Mouse (Mus musculus) CH12.LX (cell line): Measurements from ENCODE around the gene Vmn2r66. TPM values are rescaled to one million over a fixed set of nuclear protein-coding genes. Genes with fewer than 3 reads are reported as not detected.

ENCODE experiments used
- DNase-seq: peaks from one replicate; pipeline ENCODE4 v3.0.0-alpha.2; 2013; ENCODE audit errors: extremely low read depth
- H3K27ac ChIP-seq: 2 replicates; pipeline ENCODE4 v1.5.1; 2012; ENCODE audit warnings: low read depth, mild to moderate bottlenecking, control low read depth, moderate library complexity; ENCODE audit not compliant: insufficient read depth
- H3K27me3 ChIP-seq: replicated peaks from 2 replicates; pipeline ENCODE3; 2012; ENCODE audit warnings: inconsistent platforms
- H3K36me3 ChIP-seq, 2 experiments: replicated peaks in 1 of 2; 2 replicates each; pipeline versions ENCODE3 to v1.6.1; 2012; ENCODE audit warnings: inconsistent platforms in 1 of 2, low read length in 1 of 2, mild to moderate bottlenecking in 1 of 2, mixed read lengths in 1 of 2, moderate library complexity in 1 of 2; ENCODE audit not compliant: control insufficient read depth in 1 of 2, insufficient read depth in 1 of 2
- H3K4me1 ChIP-seq, 2 experiments: 2 replicates each; pipeline ENCODE4 v1.6.1; 2012; ENCODE audit warnings: inconsistent platforms in 1 of 2, moderate library complexity in 1 of 2; ENCODE audit not compliant: insufficient read depth in 2 of 2, control insufficient read depth in 1 of 2
- H3K4me2 ChIP-seq: 2 replicates; pipeline ENCODE4 v1.6.1; 2012; ENCODE audit warnings: low read depth, mild to moderate bottlenecking, control low read depth; ENCODE audit not compliant: poor library complexity, insufficient read depth, severe bottlenecking
- H3K4me3 ChIP-seq, 3 experiments: fragments of 150-350 bp in 1 of 3; sonication (generic) in 1 of 3; replicated peaks in 1 of 3; 2 replicates each; pipeline versions ENCODE3 to v1.5.1; 2011 to 2012; ENCODE audit warnings: low read depth in 2 of 3, low read length in 2 of 3, mild to moderate bottlenecking in 2 of 3, moderate library complexity in 2 of 3, control low read depth in 1 of 3, improper control_type of control experiment in 1 of 3, inconsistent platforms in 1 of 3, mixed read lengths in 1 of 3; ENCODE audit not compliant: poor library complexity in 1 of 3
- H3K79me2 ChIP-seq: replicated peaks from 2 replicates; pipeline ENCODE4 v1.6.1; 2012; ENCODE audit warnings: mild to moderate bottlenecking, moderate library complexity; ENCODE audit not compliant: control insufficient read depth, poor library complexity, insufficient read depth, severe bottlenecking; ENCODE audit errors: extremely low read depth
- H3K9ac ChIP-seq: 2 replicates; pipeline ENCODE4 v1.6.1; 2012; ENCODE audit warnings: low read depth, mild to moderate bottlenecking, control low read depth, moderate library complexity; ENCODE audit not compliant: insufficient read depth
- H3K9me3 ChIP-seq: replicated peaks from 2 replicates; pipeline ENCODE3; 2012; ENCODE audit warnings: low read length, inconsistent platforms, mixed read lengths
- CTCF ChIP-seq, 2 experiments: IDR thresholded peaks in 1 of 2; conservative IDR thresholded peaks in 1 of 2; 2 replicates each; pipeline ENCODE4 v1.5.1; 2011 to 2012; ENCODE audit warnings: low read depth in 2 of 2, low read length in 2 of 2, improper control_type of control experiment in 1 of 2, inconsistent platforms in 1 of 2, mild to moderate bottlenecking in 1 of 2, moderate library complexity in 1 of 2
- ELF1 ChIP-seq: IDR thresholded peaks from 2 replicates; pipeline ENCODE4 v1.6.1; 2014; ENCODE audit warnings: low read depth, mild to moderate bottlenecking, inconsistent platforms, low read length, improper control_type of control experiment
- EP300 ChIP-seq: IDR thresholded peaks from 2 replicates; pipeline ENCODE4 v1.6.1; 2011; ENCODE audit warnings: low read length, improper control_type of control experiment
- ETS1 ChIP-seq: conservative IDR thresholded peaks from 2 replicates; pipeline ENCODE4 v1.6.1; 2012; ENCODE audit warnings: low read depth, mild to moderate bottlenecking, inconsistent platforms, low read length, improper control_type of control experiment, moderate library complexity
- IRF4 ChIP-seq: IDR thresholded peaks from 2 replicates; pipeline ENCODE4 v1.6.1; 2014; ENCODE audit warnings: low read depth, mild to moderate bottlenecking, inconsistent platforms, low read length, improper control_type of control experiment
- JUN ChIP-seq: IDR thresholded peaks from 2 replicates; pipeline ENCODE4 v1.6.1; 2011; ENCODE audit warnings: low read depth, mild to moderate bottlenecking, low read length, improper control_type of control experiment, moderate library complexity; ENCODE audit not compliant: insufficient read depth
- JUND ChIP-seq: conservative IDR thresholded peaks from 2 replicates; pipeline ENCODE4 v1.6.1; 2011; ENCODE audit warnings: low read depth, low read length, improper control_type of control experiment
- MAFK ChIP-seq: IDR thresholded peaks from 2 replicates; pipeline ENCODE4 v1.6.1; 2011; ENCODE audit warnings: low read length, improper control_type of control experiment; ENCODE audit not compliant: insufficient replicate concordance
- MAX ChIP-seq: IDR thresholded peaks from 2 replicates; pipeline ENCODE4 v1.6.1; 2011; ENCODE audit warnings: low read length, improper control_type of control experiment
- NRF1 ChIP-seq: IDR thresholded peaks from 2 replicates; pipeline ENCODE4 v1.6.1; 2014; ENCODE audit warnings: low read depth, mild to moderate bottlenecking, inconsistent platforms, low read length, improper control_type of control experiment, moderate library complexity
- POLR2AphosphoS2 ChIP-seq: IDR thresholded peaks from 2 replicates; pipeline ENCODE4 v1.6.1; 2011; ENCODE audit warnings: low read depth, low read length, improper control_type of control experiment
- RAD21 ChIP-seq: IDR thresholded peaks from 2 replicates; pipeline ENCODE4 v1.6.1; 2011; ENCODE audit warnings: low read depth, mild to moderate bottlenecking, low read length, improper control_type of control experiment, moderate library complexity
- SIN3A ChIP-seq: IDR thresholded peaks from 2 replicates; pipeline ENCODE4 v1.6.1; 2012; ENCODE audit warnings: low read length, improper control_type of control experiment, inconsistent platforms
- TCF12 ChIP-seq: IDR thresholded peaks from 2 replicates; pipeline ENCODE4 v1.6.1; 2014; ENCODE audit warnings: low read depth, mild to moderate bottlenecking, inconsistent platforms, low read length, improper control_type of control experiment
- USF2 ChIP-seq: conservative IDR thresholded peaks from 2 replicates; pipeline ENCODE4 v1.6.1; 2011; ENCODE audit warnings: low read depth, low read length, improper control_type of control experiment
- ZC3H11A ChIP-seq: IDR thresholded peaks from 2 replicates; pipeline ENCODE4 v1.6.1; 2012; ENCODE audit warnings: low read depth, mild to moderate bottlenecking, inconsistent platforms, low read length, improper control_type of control experiment
- ZKSCAN1 ChIP-seq: IDR thresholded peaks from 2 replicates; pipeline ENCODE4 v1.6.1; 2012; ENCODE audit warnings: low read depth, inconsistent platforms, low read length, improper control_type of control experiment, borderline replicate concordance
- ZMIZ1 ChIP-seq: IDR thresholded peaks from 2 replicates; pipeline ENCODE4 v1.6.1; 2012; ENCODE audit warnings: low read depth, mild to moderate bottlenecking, inconsistent platforms, low read length, improper control_type of control experiment
- dilution Hi-C: fragments of 300-500 bp; cut with MboI; formaldehyde crosslinking; loops from 2 replicates; pipeline ENCODE4 v1.14.3; 2020; ENCODE audit warnings: low sequenced_read_pairs; ENCODE audit not compliant: extremely low pct_unique_long_range_greater_than_20kb, extremely low pct_ligation_motif_present
- in situ Hi-C: fragments of 300-500 bp; cut with MboI; formaldehyde crosslinking; loops from 3 replicates; pipeline ENCODE4 v1.14.3; 2019; ENCODE audit warnings: low sequenced_read_pairs, low pct_ligation_motif_present, low pct_unique_long_range_greater_than_20kb, mixed read lengths
- polyA plus RNA-seq: library from polyadenylated mRNA; unstranded; fragments of >175 nt; gene quantifications from 2 replicates; pipeline ENCODE4 v1.2.1, GENCODE M21; 2012; ENCODE audit warnings: low read depth; ENCODE audit not compliant: insufficient read length
- total RNA-seq, 2 experiments: library from RNA; depleted of rRNA; stranded (reverse); fragments of 300-350 nt in 1 of 2; fragments of >200 nt in 1 of 2; gene quantifications; 2 replicates each; pipeline ENCODE4 v1.2.3; 2012 to 2014

Vmn2r66 gene
- total RNA-seq (2012; rRNA removed) (not detected in 2 replicates), total RNA-seq (2014; rRNA removed) (not detected in 2 replicates), polyA plus RNA-seq (0.01 TPM in 1 of 2 replicates, not detected in the other)

DNA sequence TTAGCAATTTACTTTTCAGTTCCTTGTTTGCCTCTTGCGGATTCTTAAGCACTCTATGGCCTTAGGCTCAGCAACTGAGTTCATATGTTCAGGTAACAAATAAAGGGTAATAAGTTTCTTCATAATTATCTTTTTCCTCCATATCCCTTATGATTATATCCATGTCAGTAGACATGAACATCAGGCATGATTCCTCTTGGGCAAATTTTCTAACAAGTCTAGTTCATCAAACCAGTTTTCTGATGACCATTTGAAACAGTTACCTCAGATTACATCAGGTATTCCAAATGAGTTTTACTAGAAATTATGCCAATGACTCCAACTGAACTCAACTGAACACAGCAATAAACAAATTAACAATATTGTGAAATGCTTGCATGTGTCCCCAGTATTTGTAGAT lies at the start of gene Vmn2r66:
TSS of gene Vmn2r66 (minus strand) at position 101 of the 400 bp plus-strand sequence.
- dilution Hi-C loops, result no loop called here
- TF ChIP-seq MAFK (no peak), RAD21 (no peak)
- in situ Hi-C loops, result no loop called here

DNA sequence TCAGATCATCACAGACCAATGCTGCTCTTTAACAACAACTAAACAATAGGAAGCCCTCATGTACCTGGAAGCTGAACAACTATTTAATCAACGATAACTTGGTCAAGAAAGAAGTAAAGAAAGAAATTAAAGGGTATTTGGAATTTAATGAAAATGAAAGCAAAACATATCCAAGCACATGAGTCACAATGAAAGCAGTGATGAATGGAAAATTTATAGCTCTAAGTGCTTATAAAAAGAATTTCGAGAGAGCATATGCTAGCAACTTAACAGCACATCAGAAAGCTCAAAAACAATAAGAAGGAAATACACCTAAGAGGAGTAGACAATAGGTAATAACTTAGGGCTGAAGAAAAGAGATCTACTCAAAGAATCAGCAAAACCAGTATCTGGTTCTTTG lies 15.4 kb downstream of the Vmn2r66 start:
- no peaks in the 10 kb centered on the region for H3K27me3 ChIP-seq
- DNase-seq, result peak; percentile 16
- H3K79me2 ChIP-seq, result no peaks in the 10 kb centered on the region
- no peak overlapping the region for H3K4me3 ChIP-seq
- H3K9ac ChIP-seq, result no peak overlapping the region
- H3K36me3 ChIP-seq, result no peaks in the 10 kb centered on the region
- peaks cover 6 to 19% of the 10 kb centered on the region in 2 experiments; a peak in 2 of 4 replicates for H3K4me1 ChIP-seq
- no peak overlapping the region for H3K4me2 ChIP-seq
- in situ Hi-C loops (no loop called here), dilution Hi-C loops (no loop called here)
- no peaks in the 10 kb centered on the region for H3K9me3 ChIP-seq
- TF ChIP-seq CTCF (conservative IDR thresholded peaks at IDR 0.05 in 1 of 2, IDR thresholded peaks at IDR 0.05 in 1 of 2; ENCODE audit: low read depth in 2 of 2, low read length in 2 of 2) (no peak), JUND (peak; percentile 59; the same call in 1 of the 2 replicates), POLR2AphosphoS2 (no peak), IRF4 (peak; percentile 78), EP300 (peak; percentile 56), ZC3H11A (no peak), ZMIZ1 (no peak), ELF1 (no peak), SIN3A (no peak), TCF12 (no peak), USF2 (no peak), MAFK (no peak), ETS1 (no peak; the same call in 1 of the 2 replicates), ZKSCAN1 (no peak), RAD21 (no peak), MAX (no peak), NRF1 (no peak), JUN (peak; percentile 32; the same call in 1 of the 2 replicates)
- no peak overlapping the region for H3K27ac ChIP-seq

More for the DNA sequence above, at the start of gene Vmn2r66:
- H3K27ac ChIP-seq, result no peak within 1 kb of the TSS
- no peak within 1 kb of the TSS for H3K9ac ChIP-seq
- H3K36me3 ChIP-seq, result no peaks in the 10 kb centered on the region
- DNase-seq, result no peak
- H3K4me3 ChIP-seq, result no peak within 1 kb of the TSS
- H3K4me2 ChIP-seq, result no peak within 1 kb of the TSS
- H3K27me3 ChIP-seq, result no peaks in the 10 kb centered on the region
- no peaks in the 10 kb centered on the region for H3K9me3 ChIP-seq
- H3K79me2 ChIP-seq, result no peaks in the 10 kb centered on the region
- no peaks in the 10 kb centered on the region for H3K4me1 ChIP-seq
